ENCODE assay signal across 18 mouse cellular contexts in genomic region chr4:40357088-40357853, GRCm38 (mm10).
DNase-seq lines count a peak whose midpoint lies in the region; ATAC-seq and TF ChIP-seq lines count a peak whose summit lies in the region.
"Had no signal": no experiment of that assay in that cellular context is flagged by ENCODE, and none has a peak within 500 bp of the region (broad histone marks: within the 10 kb centered on the region; RNA-seq: fewer than 3 reads in every experiment).

No protein-coding gene starts in this region.

- no peak overlapping the region for H3K4me3 ChIP-seq in G1E (ENCODE audit: low read depth, low read length)
- H3K4me3 ChIP-seq in cortical plate, adult 2 months (ENCODE audit: insufficient read depth, low read length) = no peak overlapping the region
- no peak overlapping the region for H3K4me3 ChIP-seq in midbrain, embryonic 16.5 days (ENCODE audit: low read depth, low read length)
- H3K4me3 ChIP-seq: hindbrain, embryonic 15.5 days; limb, embryonic 15.5 days; neural tube, embryonic 13.5 days had no signal

- no peaks in the 10 kb centered on the region for H3K4me1 ChIP-seq in G1E (ENCODE audit: insufficient read depth, low read depth, low read length)
- H3K4me1 ChIP-seq in cortical plate, adult 2 months (ENCODE audit: control insufficient read depth, insufficient read depth, low read length) = peaks cover 6% of the 10 kb centered on the region
- H3K4me1 ChIP-seq in midbrain, embryonic 16.5 days (ENCODE audit: control insufficient read depth, insufficient read depth, low read length) = no peaks in the 10 kb centered on the region
- H3K4me1 ChIP-seq: limb, embryonic 15.5 days; neural tube, embryonic 13.5 days had no signal

- no peak overlapping the region for H3K9ac ChIP-seq in midbrain, embryonic 16.5 days (ENCODE audit: low read depth, low read length)
- H3K9ac ChIP-seq: hindbrain, embryonic 15.5 days; limb, embryonic 15.5 days; neural tube, embryonic 13.5 days had no signal

- ATAC-seq in G1E (ENCODE audit: extremely low read depth, insufficient number of reproducible peaks, low FRiP score, poor library complexity, severe bottlenecking) = peak; percentile 8; the same call in 1 of the 2 replicates
- ATAC-seq in midbrain, embryonic 16.5 days = no peak
- ATAC-seq: activated CD4-positive, CD25-positive, alpha-beta regulatory T cell, adult 4 months; intestine, embryonic 16.5 days had no signal

- no peaks in the 10 kb centered on the region for H3K9me3 ChIP-seq in G1E (replicated peaks)
- H3K9me3 ChIP-seq in midbrain, embryonic 16.5 days (replicated peaks; ENCODE audit: control insufficient read depth, low read length, poor library complexity, severe bottlenecking) = no peaks in the 10 kb centered on the region
- H3K9me3 ChIP-seq: hindbrain, embryonic 15.5 days; limb, embryonic 15.5 days; neural tube, embryonic 13.5 days had no signal

- peak; percentile 2 for DNase-seq in adrenal gland, postnatal 36 days
- DNase-seq in adrenal gland, postnatal 4 days (ENCODE audit: low spot score in 2 of 2) = no peak
- DNase-seq in 3T3-L1 (ENCODE audit: low read depth, low spot score) = peak; percentile 43
- DNase-seq in G1E (ENCODE audit: low spot score) = no peak
- DNase-seq in cerebellum, postnatal 10 days = no peak
- DNase-seq: cerebellum, adult 18-20 months; heart, postnatal 10 days; layer of hippocampus, postnatal 36 days; right cerebral cortex, postnatal 4 days; thymus, postnatal 36 days had no signal

- H3K36me3 ChIP-seq in G1E (replicated peaks) = no peaks in the 10 kb centered on the region
- no peaks in the 10 kb centered on the region for H3K36me3 ChIP-seq in midbrain, embryonic 16.5 days (ENCODE audit: control insufficient read depth, insufficient read depth, low read length)
- H3K36me3 ChIP-seq: hindbrain, embryonic 15.5 days; limb, embryonic 15.5 days; neural tube, embryonic 13.5 days had no signal

- 0 out of 2 replicates have a peak overlapping the region, but pooled peaks have one; percentile 26 for H3K27ac ChIP-seq in cortical plate, adult 2 months (ENCODE audit: insufficient read depth, low read length)
- no peak overlapping the region for H3K27ac ChIP-seq in midbrain, embryonic 16.5 days (ENCODE audit: low read length)
- H3K27ac ChIP-seq: hindbrain, embryonic 15.5 days; limb, embryonic 15.5 days; neural tube, embryonic 13.5 days had no signal

- H3K27me3 ChIP-seq in G1E (ENCODE audit: insufficient read depth, low read length) = peaks cover 31% of the 10 kb centered on the region
- H3K27me3 ChIP-seq in midbrain, embryonic 16.5 days (ENCODE audit: control insufficient read depth, insufficient read depth, low read depth, low read length) = no peaks in the 10 kb centered on the region
- H3K27me3 ChIP-seq: hindbrain, embryonic 15.5 days; limb, embryonic 15.5 days; neural tube, embryonic 13.5 days had no signal

- no peak for TF ChIP-seq POLR2A in cortical plate, adult 2 months (IDR thresholded peaks at IDR 0.05; ENCODE audit: extremely low read depth, insufficient read depth, low read length)

- WGBS in midbrain, embryonic 16.5 days = 57% methylated on average over 7 of the region's 7 CpGs

- H3K4me2 ChIP-seq in midbrain, embryonic 16.5 days (ENCODE audit: low read length) = no peak overlapping the region
- H3K4me2 ChIP-seq: hindbrain, embryonic 15.5 days; limb, embryonic 15.5 days; midbrain, embryonic 11.5 days; neural tube, embryonic 13.5 days had no signal

- no peak for TF ChIP-seq CTCF in G1E (IDR thresholded peaks at IDR 0.05; ENCODE audit: low read depth, low read length)
- TF ChIP-seq CTCF in cortical plate, adult 2 months (IDR thresholded peaks at IDR 0.05; ENCODE audit: extremely low read depth, insufficient read depth, low read length) = no peak

Comparison
In these comparisons a context has a peak if more than half of its experiments do, and no peak if none do; other contexts are left out.
1. DNase-seq: peak in adrenal gland, postnatal 36 days (2 of 2) and 3T3-L1 (single experiment); none in adrenal gland, postnatal 4 days (0 of 2), G1E (single experiment) and cerebellum, postnatal 10 days (0 of 2).